Mouse (Mus musculus): ENCODE measurements around the gene Ranbp3. TPM values are rescaled to one million over a fixed set of nuclear protein-coding genes. Genes with fewer than 3 reads are reported as not detected.
A peak's percentile ranks its signal among the peaks of the same experiment; 100 is the strongest.

The Ranbp3 gene
- polyA plus RNA-seq, 1 experiment = 75.6 TPM

DNA sequence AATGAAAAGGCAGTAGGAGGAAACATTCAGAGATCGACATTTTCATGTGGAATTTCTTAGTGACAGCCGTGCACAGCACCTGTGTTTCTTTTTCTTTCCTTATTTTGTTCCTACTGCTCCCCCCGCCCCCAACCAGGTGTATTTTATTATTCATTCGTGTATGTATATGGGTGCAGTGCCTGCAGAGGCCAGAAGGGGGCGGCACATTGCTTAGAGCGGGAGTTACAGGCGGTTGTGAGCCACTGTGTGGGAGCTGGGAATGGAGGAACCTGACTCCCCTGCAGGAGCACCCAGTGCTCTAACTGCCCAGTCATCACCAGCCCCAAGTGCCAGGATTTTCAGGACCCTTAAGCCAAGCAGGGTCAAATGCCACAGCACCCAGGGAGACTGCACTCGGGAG is 63.4 kb downstream of the Ranbp3 start:
- H3K9me3 ChIP-seq (replicated peaks; ENCODE audit: control insufficient read depth, insufficient read depth, low read length, poor library complexity, severe bottlenecking) = no peaks in the 10 kb centered on the region
- H3K4me3 ChIP-seq (ENCODE audit: low read depth, low read length) = no peak overlapping the region
- no peak overlapping the region for H3K27ac ChIP-seq (ENCODE audit: insufficient read depth, low read length)
- no peak overlapping the region for H3K9ac ChIP-seq (ENCODE audit: low read depth, poor library complexity, severe bottlenecking)
- TF ChIP-seq CTCF (IDR thresholded peaks at IDR 0.05; ENCODE audit: low read depth, low read length) = peak; percentile 86
- TF ChIP-seq EP300 (IDR thresholded peaks at IDR 0.05; ENCODE audit: insufficient read depth, low read depth, low read length) = no peak
- no peaks in the 10 kb centered on the region for H3K36me3 ChIP-seq (ENCODE audit: control insufficient read depth, insufficient read depth, low read length, poor library complexity, severe bottlenecking)
- no peaks in the 10 kb centered on the region for H3K27me3 ChIP-seq (ENCODE audit: control insufficient read depth, insufficient read depth, low read length, poor library complexity, severe bottlenecking)
- no peaks in the 10 kb centered on the region for H3K4me1 ChIP-seq (ENCODE audit: control insufficient read depth, insufficient read depth, low read length)

DNA sequence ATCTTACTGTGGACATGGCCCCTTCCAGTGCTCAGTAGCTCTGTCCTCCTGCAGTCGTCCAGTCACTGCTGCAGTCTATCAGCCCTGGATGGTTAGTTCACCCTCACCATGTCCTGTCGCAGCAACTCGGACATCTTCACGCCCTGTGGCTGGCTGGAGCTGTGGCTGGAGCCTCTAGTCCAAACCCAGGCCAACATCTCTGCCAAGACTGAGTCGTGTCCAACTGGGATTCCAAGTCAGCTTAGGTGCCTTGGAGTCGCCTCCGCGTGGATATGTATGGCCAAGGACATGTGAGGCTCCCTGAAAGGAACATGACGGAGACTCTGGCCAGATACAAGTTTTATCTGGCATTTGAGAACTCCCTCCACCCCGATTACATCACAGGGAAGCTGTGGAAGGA is 65.1 kb downstream of the Ranbp3 start:
- Histone ChIP-seq H3K4me1 (ENCODE audit: control insufficient read depth, insufficient read depth, low read length) (no peaks in the 10 kb centered on the region), H3K4me3 (ENCODE audit: low read depth, low read length) (no peak overlapping the region), H3K27ac (ENCODE audit: insufficient read depth, low read length) (no peak overlapping the region), H3K9me3 (replicated peaks; ENCODE audit: control insufficient read depth, insufficient read depth, low read length, poor library complexity, severe bottlenecking) (no peaks in the 10 kb centered on the region), H3K9ac (ENCODE audit: low read depth, poor library complexity, severe bottlenecking) (no peak overlapping the region), H3K36me3 (ENCODE audit: control insufficient read depth, insufficient read depth, low read length, poor library complexity, severe bottlenecking) (no peaks in the 10 kb centered on the region), H3K27me3 (ENCODE audit: control insufficient read depth, insufficient read depth, low read length, poor library complexity, severe bottlenecking) (no peaks in the 10 kb centered on the region)
- TF ChIP-seq POLR2A (IDR thresholded peaks at IDR 0.05; ENCODE audit: insufficient read depth, low read length) = no peak
- no peak for TF ChIP-seq CTCF (IDR thresholded peaks at IDR 0.05; ENCODE audit: low read depth, low read length)
- no peak for TF ChIP-seq EP300 (IDR thresholded peaks at IDR 0.05; ENCODE audit: insufficient read depth, low read depth, low read length)

- H3K4me1 ChIP-seq (ENCODE audit: control insufficient read depth, insufficient read depth, low read length) = no peaks in the 10 kb centered on the region
- H3K27me3 ChIP-seq (ENCODE audit: control insufficient read depth, insufficient read depth, low read length, poor library complexity, severe bottlenecking) = no peaks in the 10 kb centered on the region
- TF ChIP-seq EP300 (IDR thresholded peaks at IDR 0.05; ENCODE audit: insufficient read depth, low read depth, low read length) = no peak
- no peak for TF ChIP-seq CTCF (IDR thresholded peaks at IDR 0.05; ENCODE audit: low read depth, low read length)
- H3K36me3 ChIP-seq (ENCODE audit: control insufficient read depth, insufficient read depth, low read length, poor library complexity, severe bottlenecking) = no peaks in the 10 kb centered on the region
- H3K9me3 ChIP-seq (replicated peaks; ENCODE audit: control insufficient read depth, insufficient read depth, low read length, poor library complexity, severe bottlenecking) = no peaks in the 10 kb centered on the region
- no peak overlapping the region for H3K27ac ChIP-seq (ENCODE audit: insufficient read depth, low read length)
- no peak overlapping the region for H3K9ac ChIP-seq (ENCODE audit: low read depth, poor library complexity, severe bottlenecking)
- no peak overlapping the region for H3K4me3 ChIP-seq (ENCODE audit: low read depth, low read length)
Measured at GRCm38 (mm10) chr17:56740118-56740787, 67.2 kb downstream of the Ranbp3 start.

GRCm38 (mm10) chr17:56740788-56741160 is 67.7 kb downstream of the Ranbp3 start:
- no peaks in the 10 kb centered on the region for H3K4me1 ChIP-seq (ENCODE audit: control insufficient read depth, insufficient read depth, low read length)
- H3K36me3 ChIP-seq (ENCODE audit: control insufficient read depth, insufficient read depth, low read length, poor library complexity, severe bottlenecking) = no peaks in the 10 kb centered on the region
- no peaks in the 10 kb centered on the region for H3K9me3 ChIP-seq (replicated peaks; ENCODE audit: control insufficient read depth, insufficient read depth, low read length, poor library complexity, severe bottlenecking)
- H3K9ac ChIP-seq (ENCODE audit: low read depth, poor library complexity, severe bottlenecking) = no peak overlapping the region
- no peak for TF ChIP-seq POLR2A (IDR thresholded peaks at IDR 0.05; ENCODE audit: insufficient read depth, low read length)
- TF ChIP-seq EP300 (IDR thresholded peaks at IDR 0.05; ENCODE audit: insufficient read depth, low read depth, low read length) = no peak
- TF ChIP-seq CTCF (IDR thresholded peaks at IDR 0.05; ENCODE audit: low read depth, low read length) = no peak
- no peak overlapping the region for H3K27ac ChIP-seq (ENCODE audit: insufficient read depth, low read length)
- H3K4me3 ChIP-seq (ENCODE audit: low read depth, low read length) = peak overlapping the region; percentile 5; the same call in 1 of the 2 replicates
- H3K27me3 ChIP-seq (ENCODE audit: control insufficient read depth, insufficient read depth, low read length, poor library complexity, severe bottlenecking) = no peaks in the 10 kb centered on the region

- no peak overlapping the region for H3K9ac ChIP-seq (ENCODE audit: low read depth, poor library complexity, severe bottlenecking)
- H3K27me3 ChIP-seq (ENCODE audit: control insufficient read depth, insufficient read depth, low read length, poor library complexity, severe bottlenecking) = no peaks in the 10 kb centered on the region
- no peak overlapping the region for H3K27ac ChIP-seq (ENCODE audit: insufficient read depth, low read length)
- no peak for TF ChIP-seq POLR2A (IDR thresholded peaks at IDR 0.05; ENCODE audit: insufficient read depth, low read length)
- H3K9me3 ChIP-seq (replicated peaks; ENCODE audit: control insufficient read depth, insufficient read depth, low read length, poor library complexity, severe bottlenecking) = no peaks in the 10 kb centered on the region
- no peak overlapping the region for H3K4me3 ChIP-seq (ENCODE audit: low read depth, low read length)
- no peaks in the 10 kb centered on the region for H3K36me3 ChIP-seq (ENCODE audit: control insufficient read depth, insufficient read depth, low read length, poor library complexity, severe bottlenecking)
- H3K4me1 ChIP-seq (ENCODE audit: control insufficient read depth, insufficient read depth, low read length) = no peaks in the 10 kb centered on the region
Measured at GRCm38 (mm10) chr17:56744173-56744572, 71.1 kb downstream of the Ranbp3 start.

GRCm38 (mm10) chr17:56751404-56752072 is 78.4 kb downstream of the Ranbp3 start:
- no peaks in the 10 kb centered on the region for H3K36me3 ChIP-seq (ENCODE audit: control insufficient read depth, insufficient read depth, low read length, poor library complexity, severe bottlenecking)
- peak overlapping the region; percentile 44 for H3K4me3 ChIP-seq (ENCODE audit: low read depth, low read length)
- no peaks in the 10 kb centered on the region for H3K9me3 ChIP-seq (replicated peaks; ENCODE audit: control insufficient read depth, insufficient read depth, low read length, poor library complexity, severe bottlenecking)
- TF ChIP-seq POLR2A (IDR thresholded peaks at IDR 0.05; ENCODE audit: insufficient read depth, low read length) (no peak), EP300 (IDR thresholded peaks at IDR 0.05; ENCODE audit: insufficient read depth, low read depth, low read length) (no peak), CTCF (IDR thresholded peaks at IDR 0.05; ENCODE audit: low read depth, low read length) (no peak)
- H3K9ac ChIP-seq (ENCODE audit: low read depth, poor library complexity, severe bottlenecking) = peak overlapping the region; percentile 39
- H3K27me3 ChIP-seq (ENCODE audit: control insufficient read depth, insufficient read depth, low read length, poor library complexity, severe bottlenecking) = no peaks in the 10 kb centered on the region
- H3K4me1 ChIP-seq (ENCODE audit: control insufficient read depth, insufficient read depth, low read length) = peaks cover 2% of the 10 kb centered on the region
- no peak overlapping the region for H3K27ac ChIP-seq (ENCODE audit: insufficient read depth, low read length)
